Mouse (Mus musculus) thymus, postnatal 4 days (tissue): ENCODE data around the gene Rbbp5.

Source experiments
- DNase-seq: peaks from one replicate; pipeline ENCODE4 v3.0.0; 2021

Gene Rbbp5

GRCm38 (mm10) chr1:132541824-132542599, 64.8 kb downstream of the Rbbp5 start:
- no peak for DNase-seq

- DNase-seq, result no peak
These were observed 65.7 kb downstream of the Rbbp5 start, which contains the start of gene Cntn2 for GRCm38 (mm10) chr1:132542762-132543306. TSS of gene Cntn2 (minus strand) at chr1:132543256.

GRCm38 (mm10) chr1:132543789-132544188, 66.6 kb downstream of the Rbbp5 start:
- no peak for DNase-seq
